Mouse (Mus musculus): ENCODE measurements at regions not wholly inside any gene's neighbourhood (a gene's known extent, or its start where the extent isn't known, plus 50 kb on each side); places are given as distances from the start of the nearest gene placed in this dataset.

GRCm38 (mm10) chr12:99635361-99635760, 72.0 kb upstream of the Foxn3 start:
- TF ChIP-seq CTCF (IDR thresholded peaks at IDR 0.05; ENCODE audit: low read depth) (no peak), EP300 (IDR thresholded peaks at IDR 0.05; ENCODE audit: low read depth) (no peak)
